Mouse (Mus musculus) hindbrain, embryonic 14.5 days (tissue): ENCODE results near the gene Relch. TPM values are rescaled to one million over a fixed set of nuclear protein-coding genes. Genes with fewer than 3 reads are reported as not detected.

Experiments used
- ATAC-seq: fragments of 200-750 bp; cut with Nextera tagmentation; 2 replicates; pipeline ENCODE4 v1.8.0; 2017; ENCODE audit warnings: moderate number of reproducible peaks, mild to moderate bottlenecking, moderate TSS enrichment, moderate library complexity; ENCODE audit not compliant: low FRiP score
- DNase-seq: peaks from one replicate; pipeline ENCODE4 v3.0.0-alpha.2; 2015; ENCODE audit warnings: low spot score
- H3K27ac ChIP-seq: fragments of 300-500 bp; sonication (generic); 2 replicates; pipeline ENCODE4 v1.5.1; 2014; ENCODE audit warnings: mild to moderate bottlenecking, moderate library complexity
- H3K27me3 ChIP-seq: fragments of 300-500 bp; sonication (generic); 2 replicates; pipeline ENCODE4 v1.6.1; 2014; ENCODE audit warnings: mild to moderate bottlenecking, low read length, mixed read lengths; ENCODE audit not compliant: control insufficient read depth, insufficient read depth
- H3K36me3 ChIP-seq: fragments of 300-500 bp; sonication (generic); replicated peaks from 2 replicates; pipeline ENCODE4 v1.6.1; 2014; ENCODE audit not compliant: control insufficient read depth, insufficient read depth
- H3K4me1 ChIP-seq: fragments of 300-500 bp; sonication (generic); replicated peaks from 2 replicates; pipeline ENCODE4 v1.6.1; 2014; ENCODE audit warnings: antibody characterized with exemption, low read length, mixed read lengths; ENCODE audit not compliant: control insufficient read depth, insufficient read depth
- H3K4me2 ChIP-seq: fragments of 300-500 bp; sonication (generic); replicated peaks from 2 replicates; pipeline ENCODE4 v1.6.1; 2014; ENCODE audit warnings: mild to moderate bottlenecking, moderate library complexity
- H3K4me3 ChIP-seq: fragments of 300-500 bp; sonication (generic); replicated peaks from 2 replicates; pipeline ENCODE4 v1.5.1; 2014; ENCODE audit warnings: mild to moderate bottlenecking, low read length
- H3K9ac ChIP-seq: fragments of 300-500 bp; sonication (generic); 2 replicates; pipeline ENCODE4 v1.6.1; 2014
- H3K9me3 ChIP-seq: fragments of 300-500 bp; sonication (generic); 2 replicates; pipeline ENCODE4 v1.6.1; 2016; ENCODE audit warnings: low read length; ENCODE audit not compliant: control insufficient read depth
- WGBS: fragments of 180-500 bp; shearing (Covaris S2); extraction: QIAGEN DNeasy Blood & Tissue Kit; methylation state at CpG from one replicate; pipeline ENCODE4 v1.1.7; 2014; 5-methylcytosine and 5-hydroxymethylcytosine counted together
- polyA plus RNA-seq: library from polyadenylated mRNA; unstranded; fragments of >200 nt; fragmentation: Nextera tagmentation; extraction: Ambion mirVana; gene quantifications from 2 replicates; pipeline ENCODE4 v1.2.1, GENCODE M21; 2014

Gene Relch
- polyA plus RNA-seq, 1 experiment from 2014 or later = 54.2 TPM

DNA sequence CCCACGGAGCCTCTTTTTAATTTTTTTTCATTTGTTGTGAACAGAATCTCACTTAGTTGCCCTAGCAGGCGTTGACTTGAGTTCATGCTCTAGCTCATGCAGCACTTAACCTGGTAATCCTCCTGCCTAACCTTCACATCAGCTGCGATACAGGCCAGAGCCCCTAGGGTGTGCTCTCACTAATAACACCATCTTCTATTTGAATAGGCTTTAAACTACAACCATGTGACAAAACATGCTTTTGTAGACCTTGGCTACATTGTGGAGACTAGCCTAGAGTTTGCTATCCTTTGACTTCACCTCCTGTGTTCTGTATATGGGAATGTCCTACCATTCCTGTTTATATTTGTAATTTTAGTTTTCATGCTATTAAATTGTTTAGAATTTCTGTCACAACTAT, 71.7 kb downstream of the Relch start:
- no peaks in the 10 kb centered on the region for H3K9me3 ChIP-seq
- DNase-seq = no peak
- no peaks in the 10 kb centered on the region for H3K4me1 ChIP-seq
- H3K4me3 ChIP-seq = no peak overlapping the region
- no peak overlapping the region for H3K9ac ChIP-seq
- whole genome bisulfite sequencing = 82% methylated on average over 3 of the region's 3 CpGs
- H3K36me3 ChIP-seq = peaks cover 38% of the 10 kb centered on the region
- no peak overlapping the region for H3K27ac ChIP-seq
- H3K27me3 ChIP-seq = no peaks in the 10 kb centered on the region
- ATAC-seq = no peak
- H3K4me2 ChIP-seq = no peak overlapping the region

GRCm38 (mm10) chr1:105738334-105738733, 74.7 kb downstream of the Relch start:
- ATAC-seq (no peak), DNase-seq (no peak)
- Histone ChIP-seq H3K4me2 (no peak overlapping the region), H3K27me3 (no peaks in the 10 kb centered on the region), H3K4me3 (no peak overlapping the region), H3K4me1 (no peaks in the 10 kb centered on the region), H3K9ac (no peak overlapping the region), H3K36me3 (peaks cover 47% of the 10 kb centered on the region), H3K27ac (no peak overlapping the region), H3K9me3 (no peaks in the 10 kb centered on the region)
- 89% methylated on average over 6 of the region's 6 CpGs for WGBS

GRCm38 (mm10) chr1:105739493-105739892, 75.8 kb downstream of the Relch start:
- ATAC-seq = no peak
- peaks cover 55% of the 10 kb centered on the region for H3K36me3 ChIP-seq
- no peak for DNase-seq
- no peak overlapping the region for H3K9ac ChIP-seq
- no peak overlapping the region for H3K4me2 ChIP-seq
- no peaks in the 10 kb centered on the region for H3K4me1 ChIP-seq
- no peak overlapping the region for H3K4me3 ChIP-seq
- H3K27me3 ChIP-seq = no peaks in the 10 kb centered on the region
- no peak overlapping the region for H3K27ac ChIP-seq
- no peaks in the 10 kb centered on the region for H3K9me3 ChIP-seq

GRCm38 (mm10) chr1:105742481-105742880, 78.8 kb downstream of the Relch start:
- Histone ChIP-seq H3K9ac (no peak overlapping the region), H3K4me1 (no peaks in the 10 kb centered on the region), H3K36me3 (peaks cover 67% of the 10 kb centered on the region), H3K4me3 (no peak overlapping the region), H3K4me2 (no peak overlapping the region), H3K9me3 (no peaks in the 10 kb centered on the region), H3K27ac (no peak overlapping the region), H3K27me3 (no peaks in the 10 kb centered on the region)
- no peak for DNase-seq
- 87% methylated on average over 1 of the region's 1 CpGs for WGBS
- no peak for ATAC-seq

DNA sequence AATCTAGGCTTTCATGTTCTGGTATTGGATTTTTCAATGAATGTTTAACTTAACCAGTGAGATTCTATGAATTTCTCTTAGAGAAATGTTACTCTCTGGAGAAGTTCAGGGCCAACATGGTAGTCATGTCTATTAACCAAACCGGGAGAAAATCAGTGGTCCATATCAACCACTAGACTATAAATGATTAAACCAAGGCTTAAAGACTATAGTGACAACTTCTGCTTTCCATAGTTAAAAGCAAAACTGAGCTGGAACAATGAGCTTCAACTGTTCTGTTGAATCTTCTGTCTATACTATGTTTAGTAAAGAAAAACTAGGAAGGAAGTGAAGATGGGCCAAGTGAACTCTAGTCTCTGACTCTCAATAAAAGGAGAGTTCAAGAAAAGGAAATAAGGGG, 82.8 kb downstream of the Relch start:
- no peaks in the 10 kb centered on the region for H3K4me1 ChIP-seq
- peaks cover 77% of the 10 kb centered on the region for H3K36me3 ChIP-seq
- 83% methylated on average over 1 of the region's 1 CpGs for WGBS
- H3K9me3 ChIP-seq = no peaks in the 10 kb centered on the region
- H3K27ac ChIP-seq = no peak overlapping the region
- no peak for ATAC-seq
- no peak for DNase-seq
- H3K9ac ChIP-seq = no peak overlapping the region
- no peaks in the 10 kb centered on the region for H3K27me3 ChIP-seq
- no peak overlapping the region for H3K4me2 ChIP-seq
- no peak overlapping the region for H3K4me3 ChIP-seq

- ATAC-seq = no peak
- 93% methylated on average over 5 of the region's 5 CpGs for WGBS
- H3K36me3 ChIP-seq = peaks cover 78% of the 10 kb centered on the region
These were observed 83.4 kb downstream of the Relch start for GRCm38 (mm10) chr1:105746858-105747596.

GRCm38 (mm10) chr1:105748091-105748799, 84.6 kb downstream of the Relch start:
- Histone ChIP-seq H3K4me3 (no peak overlapping the region), H3K27me3 (no peaks in the 10 kb centered on the region), H3K9me3 (no peaks in the 10 kb centered on the region), H3K27ac (no peak overlapping the region), H3K4me1 (no peaks in the 10 kb centered on the region), H3K9ac (no peak overlapping the region), H3K36me3 (peaks cover 85% of the 10 kb centered on the region), H3K4me2 (no peak overlapping the region)
- WGBS = 97% methylated on average over 4 of the region's 4 CpGs
- DNase-seq (no peak), ATAC-seq (no peak)

More at GRCm38 (mm10) chr1:105746858-105747596, 83.4 kb downstream of the Relch start:
- H3K4me3 ChIP-seq = no peak overlapping the region
- H3K4me1 ChIP-seq = no peaks in the 10 kb centered on the region
- no peaks in the 10 kb centered on the region for H3K27me3 ChIP-seq
- H3K27ac ChIP-seq = no peak overlapping the region
- no peaks in the 10 kb centered on the region for H3K9me3 ChIP-seq
- H3K9ac ChIP-seq = no peak overlapping the region
- no peak overlapping the region for H3K4me2 ChIP-seq
- no peak for DNase-seq

GRCm38 (mm10) chr1:105752196-105752595, 88.5 kb downstream of the Relch start:
- WGBS = 83% methylated on average over 4 of the region's 4 CpGs
- Histone ChIP-seq H3K27me3 (no peaks in the 10 kb centered on the region), H3K9me3 (no peaks in the 10 kb centered on the region), H3K4me1 (no peaks in the 10 kb centered on the region), H3K27ac (no peak overlapping the region), H3K4me2 (no peak overlapping the region), H3K9ac (no peak overlapping the region), H3K4me3 (no peak overlapping the region), H3K36me3 (peaks cover 70% of the 10 kb centered on the region)
- no peak for DNase-seq
- ATAC-seq = no peak

DNA sequence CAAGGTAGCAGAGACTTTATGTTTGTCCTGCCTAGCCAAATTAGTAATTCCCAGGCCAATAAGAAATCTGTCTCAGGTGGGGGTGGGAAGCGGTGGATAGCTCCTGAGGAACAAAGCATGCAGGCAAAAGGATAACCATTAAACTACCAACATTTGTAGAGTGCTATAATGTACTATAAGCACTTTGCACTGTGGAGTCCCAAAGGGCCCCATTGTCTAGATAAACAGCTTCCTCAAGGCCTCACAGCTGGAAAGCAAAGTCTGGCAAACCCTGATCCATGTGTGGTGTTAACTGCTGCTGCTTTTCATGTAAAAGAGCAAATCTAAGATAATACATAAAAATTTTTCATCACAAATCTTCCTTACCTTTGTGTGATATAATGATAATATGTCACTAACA, 89.3 kb downstream of the Relch start:
- DNase-seq (no peak), ATAC-seq (no peak)
- Histone ChIP-seq H3K4me3 (no peak overlapping the region), H3K9ac (no peak overlapping the region), H3K4me1 (no peaks in the 10 kb centered on the region), H3K27me3 (no peaks in the 10 kb centered on the region), H3K27ac (no peak overlapping the region), H3K36me3 (peaks cover 62% of the 10 kb centered on the region), H3K4me2 (no peak overlapping the region), H3K9me3 (no peaks in the 10 kb centered on the region)
- WGBS = 97% methylated on average over 1 of the region's 1 CpGs
